Mouse (Mus musculus): ENCODE data around the gene Myo1g. TPM values are rescaled to one million over a fixed set of nuclear protein-coding genes. Genes with fewer than 3 reads are reported as not detected.
"Not testable (repeated sequence)": the region's sequence is repeated elsewhere in the genome, so short reads cannot be mapped to it uniquely, and the experiment has no call there.

Gene Myo1g
- polyA plus RNA-seq, 1 experiment: 0.04 TPM

GRCm38 (mm10) chr11:6528186-6529006, 7.6 kb upstream of the Myo1g start:
- H3K4me3 ChIP-seq (ENCODE audit: insufficient read depth, poor library complexity, severe bottlenecking): peak overlapping the region; percentile 88
- peak overlapping the region; percentile 91 for H3ac ChIP-seq (ENCODE audit: control insufficient read depth, insufficient read length, low read depth)
- no peaks in the 10 kb centered on the region for H3K27me3 ChIP-seq (ENCODE audit: control insufficient read depth, insufficient read depth, insufficient read length)
- peaks cover 33% of the 10 kb centered on the region for H3K79me3 ChIP-seq (ENCODE audit: low read depth)
- TF ChIP-seq MYOD1 (IDR thresholded peaks at IDR 0.05; ENCODE audit: control insufficient read depth, insufficient read length, low read depth) (no peak), CTCF (IDR thresholded peaks at IDR 0.05; ENCODE audit: control insufficient read depth, insufficient read depth, insufficient read length) (peak; percentile 62), FOSL1 (IDR thresholded peaks at IDR 0.05; ENCODE audit: insufficient read depth, low read length, poor library complexity, severe bottlenecking) (no peak), USF1 (IDR thresholded peaks at IDR 0.05; ENCODE audit: low read depth) (peak; percentile 65), CEBPB (IDR thresholded peaks at IDR 0.05; ENCODE audit: low read depth) (no peak), MAX (IDR thresholded peaks at IDR 0.05) (peak; percentile 99), MYOG (IDR thresholded peaks at IDR 0.05; ENCODE audit: control insufficient read depth, extremely low read depth, insufficient read length) (no peak)
- H3K79me2 ChIP-seq (ENCODE audit: control insufficient read depth, insufficient read depth): peaks cover 37% of the 10 kb centered on the region
- H3K36me3 ChIP-seq (ENCODE audit: control insufficient read depth, insufficient read depth): peaks cover 37% of the 10 kb centered on the region

GRCm38 (mm10) chr11:6527256-6528185, 6.8 kb upstream of the Myo1g start:
- Histone ChIP-seq H3K79me3 (ENCODE audit: low read depth) (peaks cover 33% of the 10 kb centered on the region), H3K36me3 (ENCODE audit: control insufficient read depth, insufficient read depth) (peaks cover 37% of the 10 kb centered on the region), H3K27me3 (ENCODE audit: control insufficient read depth, insufficient read depth, insufficient read length) (no peaks in the 10 kb centered on the region), H3K4me3 (ENCODE audit: insufficient read depth, poor library complexity, severe bottlenecking) (peak overlapping the region; percentile 88), H3K79me2 (ENCODE audit: control insufficient read depth, insufficient read depth) (peaks cover 37% of the 10 kb centered on the region), H3ac (ENCODE audit: control insufficient read depth, insufficient read length, low read depth) (peak overlapping the region; percentile 91)
- TF ChIP-seq CEBPB (IDR thresholded peaks at IDR 0.05; ENCODE audit: low read depth) (no peak), MYOD1 (IDR thresholded peaks at IDR 0.05; ENCODE audit: control insufficient read depth, insufficient read length, low read depth) (no peak), CTCF (IDR thresholded peaks at IDR 0.05; ENCODE audit: control insufficient read depth, insufficient read depth, insufficient read length) (no peak), MAX (IDR thresholded peaks at IDR 0.05) (no peak), MYOG (IDR thresholded peaks at IDR 0.05; ENCODE audit: control insufficient read depth, extremely low read depth, insufficient read length) (no peak), USF1 (IDR thresholded peaks at IDR 0.05; ENCODE audit: low read depth) (no peak), FOSL1 (IDR thresholded peaks at IDR 0.05; ENCODE audit: insufficient read depth, low read length, poor library complexity, severe bottlenecking) (no peak)

- Histone ChIP-seq H3K4me3 (ENCODE audit: insufficient read depth, poor library complexity, severe bottlenecking) (peak overlapping the region; percentile 88), H3K79me3 (ENCODE audit: low read depth) (peaks cover 33% of the 10 kb centered on the region), H3ac (ENCODE audit: control insufficient read depth, insufficient read length, low read depth) (peak overlapping the region; percentile 76), H3K79me2 (ENCODE audit: control insufficient read depth, insufficient read depth) (peaks cover 37% of the 10 kb centered on the region), H3K36me3 (ENCODE audit: control insufficient read depth, insufficient read depth) (peaks cover 37% of the 10 kb centered on the region)
- TF ChIP-seq MAX (IDR thresholded peaks at IDR 0.05): peak; percentile 94
- peak; percentile 77 for TF ChIP-seq USF1 (IDR thresholded peaks at IDR 0.05; ENCODE audit: low read depth)
- H3K27me3 ChIP-seq (ENCODE audit: control insufficient read depth, insufficient read depth, insufficient read length): not testable (repeated sequence)
Observed at GRCm38 (mm10) chr11:6526526-6527255, 5.9 kb upstream of the Myo1g start.

GRCm38 (mm10) chr11:6525241-6525640, 4.5 kb upstream of the Myo1g start:
- H3K4me3 ChIP-seq (ENCODE audit: insufficient read depth, poor library complexity, severe bottlenecking): no peak overlapping the region
- H3ac ChIP-seq (ENCODE audit: control insufficient read depth, insufficient read length, low read depth): no peak overlapping the region
- TF ChIP-seq CEBPB (IDR thresholded peaks at IDR 0.05; ENCODE audit: low read depth) (no peak), FOSL1 (IDR thresholded peaks at IDR 0.05; ENCODE audit: insufficient read depth, low read length, poor library complexity, severe bottlenecking) (no peak), MYOD1 (IDR thresholded peaks at IDR 0.05; ENCODE audit: control insufficient read depth, insufficient read length, low read depth) (no peak)
- H3K79me3 ChIP-seq (ENCODE audit: low read depth): peaks cover 33% of the 10 kb centered on the region
- H3K79me2 ChIP-seq (ENCODE audit: control insufficient read depth, insufficient read depth): peaks cover 37% of the 10 kb centered on the region
- H3K27me3 ChIP-seq (ENCODE audit: control insufficient read depth, insufficient read depth, insufficient read length): no peaks in the 10 kb centered on the region
- peaks cover 37% of the 10 kb centered on the region for H3K36me3 ChIP-seq (ENCODE audit: control insufficient read depth, insufficient read depth)

GRCm38 (mm10) chr11:6524880-6525238, 4.1 kb upstream of the Myo1g start:
- H3K27me3 ChIP-seq (ENCODE audit: control insufficient read depth, insufficient read depth, insufficient read length): no peaks in the 10 kb centered on the region
- no peak overlapping the region for H3ac ChIP-seq (ENCODE audit: control insufficient read depth, insufficient read length, low read depth)
- H3K4me3 ChIP-seq (ENCODE audit: insufficient read depth, poor library complexity, severe bottlenecking): no peak overlapping the region
- TF ChIP-seq CTCF (IDR thresholded peaks at IDR 0.05; ENCODE audit: control insufficient read depth, insufficient read depth, insufficient read length): no peak
- TF ChIP-seq MAX (IDR thresholded peaks at IDR 0.05): no peak
- no peak for TF ChIP-seq MYOD1 (IDR thresholded peaks at IDR 0.05; ENCODE audit: control insufficient read depth, insufficient read length, low read depth)
- no peak for TF ChIP-seq CEBPB (IDR thresholded peaks at IDR 0.05; ENCODE audit: low read depth)
- no peak for TF ChIP-seq FOSL1 (IDR thresholded peaks at IDR 0.05; ENCODE audit: insufficient read depth, low read length, poor library complexity, severe bottlenecking)
- no peak for TF ChIP-seq USF1 (IDR thresholded peaks at IDR 0.05; ENCODE audit: low read depth)
- no peak for TF ChIP-seq MYOG (IDR thresholded peaks at IDR 0.05; ENCODE audit: control insufficient read depth, extremely low read depth, insufficient read length)
- H3K79me3 ChIP-seq (ENCODE audit: low read depth): peaks cover 33% of the 10 kb centered on the region
- H3K79me2 ChIP-seq (ENCODE audit: control insufficient read depth, insufficient read depth): peaks cover 37% of the 10 kb centered on the region
- peaks cover 37% of the 10 kb centered on the region for H3K36me3 ChIP-seq (ENCODE audit: control insufficient read depth, insufficient read depth)

Measured in C2C12 (cell line).